Mouse (Mus musculus): ENCODE data around the gene Slco2b1.

DNA sequence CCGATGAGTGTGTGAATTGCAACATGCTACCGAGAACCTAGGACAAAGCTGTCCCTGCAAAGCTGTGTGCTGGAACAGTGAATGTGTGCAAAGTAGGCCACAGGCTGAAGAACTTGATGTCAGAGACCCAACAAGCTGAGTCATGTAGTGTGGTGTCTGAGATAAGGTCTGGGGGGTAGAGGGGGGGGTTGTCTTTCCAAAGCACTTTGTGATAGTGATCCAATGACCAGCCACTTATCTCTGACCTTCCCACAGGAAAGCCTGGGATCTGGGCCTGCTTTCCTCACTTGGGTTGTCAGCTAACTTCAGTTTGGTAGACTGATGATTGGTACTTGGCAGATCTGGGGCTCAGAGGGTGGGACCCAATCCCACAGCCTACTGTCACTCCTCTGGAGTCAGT lies 23.5 kb upstream of the Slco2b1 start:
- no peak for TF ChIP-seq CTCF (IDR thresholded peaks at IDR 0.05; ENCODE audit: low read depth)
- TF ChIP-seq EP300 (IDR thresholded peaks at IDR 0.05; ENCODE audit: low read depth): 0 out of 2 replicates have a peak, but pooled peaks have one; percentile 13
